Mouse (Mus musculus) effector memory CD4-positive, alpha-beta T cell, adult 5 months (primary cell): ENCODE data around the gene Cept1. TPM values are rescaled to one million over a fixed set of nuclear protein-coding genes. Genes with fewer than 3 reads are reported as not detected.

Experiments
- polyA plus RNA-seq: library from polyadenylated mRNA; unstranded; fragments of 100-300 nt; shearing (Covaris generic); gene quantifications from one replicate; pipeline ENCODE4 v1.2.1, GENCODE M21; 2017

The Cept1 gene
- polyA plus RNA-seq: 96.8 TPM

GRCm38 (mm10) chr3:106547171-106547923 is at the start of gene Cept1, which contains the start of gene Dram2:
TSS of gene Cept1 (minus strand) at chr3:106547802.
TSS of gene Dram2 (plus strand) at chr3:106547798.

GRCm38 (mm10) chr3:106482281-106483081 is 65.1 kb downstream of the Cept1 start, which contains the start of gene Dennd2d:
TSS of gene Dennd2d (plus strand) at chr3:106482405.

Other genes with a start within 250 kb of the Cept1 start
- not detected for gene Chil6, start 141.6 kb downstream of the Cept1 start, polyA plus RNA-seq
- 378 TPM for gene Dennd2d, start 65.4 kb downstream of the Cept1 start, polyA plus RNA-seq
- 27.2 TPM for gene Dram2, start within 50 bp of the Cept1 start, polyA plus RNA-seq
- gene Lrif1, start 137.2 kb upstream of the Cept1 start, polyA plus RNA-seq: 47.0 TPM
- gene Cd53, start 242.3 kb upstream of the Cept1 start, polyA plus RNA-seq: 1,173 TPM